Comparison of ENCODE assay signal across 8 mouse cellular contexts in genomic region chr3:115615994-115616598, GRCm38 (mm10).
DNase-seq lines count a peak whose midpoint lies in the region; ATAC-seq lines count a peak whose summit lies in the region.

No protein-coding gene starts in this region.

- no peaks in the 10 kb centered on the region for H3K36me3 ChIP-seq in forebrain, embryonic 15.5 days

- ATAC-seq in forebrain, embryonic 15.5 days (replicated peaks), result peak; percentile 70; the same call in 1 of the 2 replicates
- peak; percentile 88 for ATAC-seq in megakaryocyte progenitor cell, adult 5-6 weeks (replicated peaks; ENCODE audit: poor library complexity)

- peak; percentile 25 to 64 for DNase-seq in spleen, adult 18-20 months
- DNase-seq in spleen, adult 12 weeks (ENCODE audit: low spot score), result no peak
- peak; percentile 28 for DNase-seq in c-Kit-positive CD71-negative TER-119-negative erythroid progenitor cells, embryonic 14.5 days (ENCODE audit: low read depth)
- peak; percentile 29 to 44 for DNase-seq in layer of hippocampus, postnatal 36 days
- peak; percentile 22 to 66 for DNase-seq in spleen, postnatal 4 days (ENCODE audit: low spot score in 2 of 2)
- DNase-seq in adipocyte (ENCODE audit: low spot score), result no peak

- 27% methylated on average over 7 of the region's 7 CpGs for WGBS in forebrain, embryonic 15.5 days

- no peak overlapping the region for H3K4me3 ChIP-seq in forebrain, embryonic 15.5 days

- H3K4me2 ChIP-seq in forebrain, embryonic 15.5 days (replicated peaks), result no peak overlapping the region

- H3K27ac ChIP-seq in forebrain, embryonic 15.5 days (replicated peaks), result no peak overlapping the region

- no peaks in the 10 kb centered on the region for H3K4me1 ChIP-seq in forebrain, embryonic 15.5 days

- H3K9me3 ChIP-seq in forebrain, embryonic 15.5 days, result no peaks in the 10 kb centered on the region

- H3K9ac ChIP-seq in forebrain, embryonic 15.5 days (replicated peaks), result no peak overlapping the region

- no peaks in the 10 kb centered on the region for H3K27me3 ChIP-seq in forebrain, embryonic 15.5 days

Comparison
In these comparisons a context has a peak if more than half of its experiments do, and no peak if none do; other contexts are left out.
1. DNase-seq: peak in spleen, adult 18-20 months (2 of 2), c-Kit-positive CD71-negative TER-119-negative erythroid progenitor cells, embryonic 14.5 days (single experiment), layer of hippocampus, postnatal 36 days (2 of 2) and spleen, postnatal 4 days (2 of 2); none in spleen, adult 12 weeks (single experiment) and adipocyte (single experiment).